Mouse (Mus musculus) liver, adult 2 months (tissue): ENCODE measurements around the gene Cd59a. TPM values are rescaled to one million over a fixed set of nuclear protein-coding genes. Genes with fewer than 3 reads are reported as not detected.
"Not testable (repeated sequence)": the region's sequence is repeated elsewhere in the genome, so short reads cannot be mapped to it uniquely, and the experiment has no call there.

Experiments used
- DNase-seq: peaks from one replicate; pipeline ENCODE4 v3.0.0-alpha.2; 2011; ENCODE audit warnings: low read depth, low spot score; ENCODE audit errors: extremely low read depth
- H3K27ac ChIP-seq: fragments of 200-500 bp; replicated peaks from 2 replicates; pipeline ENCODE4 v1.5.1; 2012; ENCODE audit warnings: low read depth, mild to moderate bottlenecking, control low read depth, inconsistent platforms, low read length; ENCODE audit not compliant: insufficient read depth
- H3K27me3 ChIP-seq: fragments of 200-500 bp; 2 replicates; pipeline ENCODE4 v1.6.1; 2012; ENCODE audit warnings: mild to moderate bottlenecking, moderate library complexity, low read length, inconsistent platforms; ENCODE audit not compliant: control insufficient read depth, insufficient read depth
- H3K36me3 ChIP-seq: fragments of 200-500 bp; 2 replicates; pipeline ENCODE4 v1.6.1; 2012; ENCODE audit warnings: low read length, inconsistent platforms; ENCODE audit not compliant: control insufficient read depth, insufficient read depth
- H3K4me1 ChIP-seq: fragments of 200-500 bp; 2 replicates; pipeline ENCODE4 v1.6.1; 2011; ENCODE audit warnings: low read length; ENCODE audit not compliant: control insufficient read depth, insufficient read depth
- H3K4me3 ChIP-seq: fragments of 200-500 bp; 2 replicates; pipeline ENCODE4 v1.5.1; 2011; ENCODE audit warnings: low read depth, mild to moderate bottlenecking, control low read depth, low read length, moderate library complexity; ENCODE audit not compliant: insufficient read depth
- H3K79me2 ChIP-seq: fragments of 200-500 bp; 2 replicates; pipeline ENCODE4 v1.6.1; 2012; ENCODE audit warnings: inconsistent platforms, mild to moderate bottlenecking, low read length, moderate library complexity; ENCODE audit not compliant: control insufficient read depth, insufficient read depth
- H3K9ac ChIP-seq: fragments of 200-500 bp; 2 replicates; pipeline ENCODE4 v1.6.1; 2012; ENCODE audit warnings: low read depth, mild to moderate bottlenecking, control low read depth, inconsistent platforms, low read length
- CTCF ChIP-seq: fragments of 200-500 bp; IDR thresholded peaks from 2 replicates; pipeline ENCODE4 v1.5.1; 2011; ENCODE audit warnings: low read depth, low read length, control low read depth
- POLR2A ChIP-seq: fragments of 200-500 bp; IDR thresholded peaks from 2 replicates; pipeline ENCODE4 v1.6.1; 2011; ENCODE audit warnings: low read length, control low read depth; ENCODE audit not compliant: insufficient read depth; ENCODE audit errors: extremely low read depth
- WGBS: fragments of 180-500 bp; shearing (Covaris S2); methylation state at CpG from one replicate; pipeline ENCODE4 v1.1.7; 2018; 5-methylcytosine and 5-hydroxymethylcytosine counted together
- polyA plus RNA-seq: library from polyadenylated mRNA; depleted of rRNA; stranded (reverse); fragments of >200 nt; gene quantifications from 2 replicates; pipeline ENCODE4 v1.2.3, GENCODE M21; 2012
- total RNA-seq: library from RNA; depleted of rRNA; stranded (reverse); fragments of >200 nt; gene quantifications from 2 replicates; pipeline ENCODE4 v1.2.3, GENCODE M21; 2014

The Cd59a gene
- total and polyA plus RNA-seq, 2 experiments, result 28.6 to 69.5 TPM

- peak overlapping the region; percentile 16; the same call in 1 of the 2 replicates for H3K27ac ChIP-seq
- H3K27me3 ChIP-seq, result no peaks in the 10 kb centered on the region
- H3K4me3 ChIP-seq, result no peak overlapping the region
- H3K4me1 ChIP-seq, result peaks cover 18% of the 10 kb centered on the region
- 79% methylated on average over 4 of the region's 4 CpGs for WGBS
- no peak overlapping the region for H3K9ac ChIP-seq
- no peak for TF ChIP-seq CTCF
- no peak for TF ChIP-seq POLR2A
- no peaks in the 10 kb centered on the region for H3K79me2 ChIP-seq
- DNase-seq, result no peak
- no peaks in the 10 kb centered on the region for H3K36me3 ChIP-seq
Observed at GRCm38 (mm10) chr2:104110031-104110430, 14.4 kb downstream of the Cd59a start.

DNA sequence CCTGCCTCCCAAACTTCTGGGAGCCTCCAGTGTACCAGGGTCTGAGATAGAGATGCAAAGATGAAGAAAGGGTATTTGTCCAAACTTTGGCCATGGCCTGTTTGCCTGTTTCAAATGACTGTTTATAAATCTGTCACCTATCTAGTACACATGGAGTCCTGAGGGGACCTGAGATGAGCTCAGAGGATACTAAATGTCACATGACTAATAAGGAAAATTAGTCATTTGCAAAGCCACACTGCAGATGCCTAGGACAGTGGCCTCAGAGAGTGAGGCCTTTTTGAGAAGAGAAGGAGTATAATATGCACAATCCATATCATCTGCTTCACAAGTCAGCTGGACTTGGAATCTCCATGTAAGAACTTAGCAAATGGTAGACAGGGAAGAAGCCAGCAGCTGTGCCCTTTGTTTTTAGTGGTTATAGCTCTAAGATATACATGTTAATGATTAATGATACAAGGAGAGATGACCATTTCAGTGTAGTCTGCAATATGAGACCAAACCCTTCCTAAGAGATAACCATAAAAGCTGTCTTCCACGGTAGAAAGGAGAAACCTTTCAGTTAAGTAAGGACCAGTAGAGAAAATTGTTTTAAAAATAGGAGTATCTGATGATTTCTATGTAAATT lies 15.7 kb downstream of the Cd59a start:
- not testable (repeated sequence) for H3K27me3 ChIP-seq, H3K4me3 ChIP-seq, H3K9ac ChIP-seq, H3K36me3 ChIP-seq, H3K79me2 ChIP-seq, H3K27ac ChIP-seq, DNase-seq
- no CpG with 5 or more reads among the region's 1 CpGs for WGBS
- peaks cover 15% of the 10 kb centered on the region for H3K4me1 ChIP-seq

DNA sequence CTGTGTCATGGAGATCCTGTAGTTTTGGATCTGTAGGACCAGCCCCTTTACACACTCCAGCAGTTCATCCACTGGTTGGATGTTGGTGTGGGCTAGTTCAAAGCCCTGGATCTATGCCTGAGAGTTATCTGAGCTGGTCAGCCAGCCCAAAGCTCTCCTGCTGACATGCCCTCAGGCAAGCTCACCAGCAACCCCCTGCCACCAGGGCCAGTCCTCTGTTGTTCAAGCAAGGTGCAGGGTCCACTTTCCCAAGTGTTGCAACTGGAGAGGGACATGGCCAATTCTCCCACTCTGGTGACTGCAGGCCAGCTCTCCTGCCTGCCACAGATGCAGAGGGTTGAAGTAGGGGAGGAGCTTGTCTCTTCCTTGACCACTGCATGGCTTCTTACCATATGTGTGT lies 18.0 kb downstream of the Cd59a start:
- not testable (repeated sequence) for H3K9ac ChIP-seq, H3K36me3 ChIP-seq, H3K4me3 ChIP-seq, H3K79me2 ChIP-seq, H3K27me3 ChIP-seq
- H3K4me1 ChIP-seq, result peaks cover 12% of the 10 kb centered on the region
- DNase-seq, result peak; percentile 95
- TF ChIP-seq CTCF, result peak; percentile 27; the same call in 1 of the 2 replicates
- peak overlapping the region; percentile 60 for H3K27ac ChIP-seq

GRCm38 (mm10) chr2:104114898-104115297 lies 19.3 kb downstream of the Cd59a start:
- Histone ChIP-seq H3K79me2 (no peaks in the 10 kb centered on the region), H3K27ac (no peak overlapping the region), H3K36me3 (no peaks in the 10 kb centered on the region; the same call in 1 of the 2 replicates), H3K27me3 (no peaks in the 10 kb centered on the region), H3K4me1 (peaks cover 12% of the 10 kb centered on the region), H3K9ac (no peak overlapping the region), H3K4me3 (no peak overlapping the region)
- 50% methylated on average over 3 of the region's 3 CpGs for WGBS
- TF ChIP-seq POLR2A, result no peak
- no peak for TF ChIP-seq CTCF
- peak; percentile 41 for DNase-seq

DNA sequence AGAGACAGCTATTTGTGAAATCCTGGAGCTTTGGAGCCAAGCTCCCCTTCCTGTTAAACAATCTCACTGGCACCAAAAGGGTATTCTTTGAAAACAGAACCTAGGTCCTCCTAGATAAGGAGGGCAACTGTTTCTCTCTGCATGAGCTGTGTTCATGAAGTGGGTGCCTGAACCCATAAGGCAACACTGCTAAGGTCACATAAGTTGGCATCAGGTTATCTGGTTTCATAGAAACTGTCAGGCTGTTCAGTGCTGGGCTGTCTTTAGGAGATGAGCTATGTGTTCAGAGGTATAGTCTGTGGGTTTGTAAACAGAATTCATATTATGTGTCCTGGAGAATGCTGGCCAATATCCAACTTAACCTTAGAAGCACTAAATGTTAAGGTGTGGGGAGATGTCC lies 21.6 kb downstream of the Cd59a start:
- DNase-seq, H3K79me2 ChIP-seq, H3K27me3 ChIP-seq, H3K4me3 ChIP-seq, H3K36me3 ChIP-seq, H3K9ac ChIP-seq, H3K27ac ChIP-seq: not testable (repeated sequence)
- peaks cover 16% of the 10 kb centered on the region for H3K4me1 ChIP-seq

DNA sequence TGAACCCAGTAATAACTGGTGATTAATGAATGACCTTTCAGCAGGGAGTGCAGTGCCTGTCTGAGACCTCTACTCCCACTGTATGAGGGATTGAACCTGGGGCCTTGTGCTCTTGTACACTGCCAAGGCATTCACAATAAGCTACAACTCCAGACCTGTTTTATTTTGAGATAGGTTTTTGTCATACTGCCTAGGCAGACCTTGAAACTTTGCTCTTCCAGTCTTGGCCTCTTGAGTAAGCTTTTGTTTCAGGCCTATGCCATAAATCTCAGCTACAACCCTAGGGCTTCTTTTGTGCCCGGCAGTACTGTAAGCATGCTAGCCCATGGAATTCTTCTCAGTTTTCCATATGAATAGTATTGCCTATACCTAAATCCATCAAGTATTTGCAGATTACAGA lies 23.5 kb downstream of the Cd59a start:
- TF ChIP-seq CTCF, result no peak
- TF ChIP-seq POLR2A, result no peak
- no peaks in the 10 kb centered on the region; the same call in 1 of the 2 replicates for H3K36me3 ChIP-seq
- no peak overlapping the region for H3K4me3 ChIP-seq
- WGBS, result 98% methylated on average over 1 of the region's 1 CpGs
- no peak overlapping the region for H3K27ac ChIP-seq
- H3K79me2 ChIP-seq, result no peaks in the 10 kb centered on the region
- H3K27me3 ChIP-seq, result no peaks in the 10 kb centered on the region
- H3K9ac ChIP-seq, result no peak overlapping the region
- peaks cover 9% of the 10 kb centered on the region for H3K4me1 ChIP-seq
- DNase-seq, result no peak
